Mouse (Mus musculus): Measurements from ENCODE around the gene Mei1.

GRCm38 (mm10) chr15:82140355-82140754 is 70.6 kb downstream of the Mei1 start:
- TF ChIP-seq CTCF (IDR thresholded peaks at IDR 0.05; ENCODE audit: low read depth) (peak; percentile 32; the same call in 1 of the 2 replicates), EP300 (IDR thresholded peaks at IDR 0.05; ENCODE audit: low read depth) (no peak)

Measured in heart, postnatal 0 days (tissue).